Mouse (Mus musculus): ENCODE results near the gene Vmn1r55. TPM values are rescaled to one million over a fixed set of nuclear protein-coding genes. Genes with fewer than 3 reads are reported as not detected.
A peak's percentile ranks its signal among the peaks of the same experiment; 100 is the strongest.
"Not testable (repeated sequence)": the region's sequence is repeated elsewhere in the genome, so short reads cannot be mapped to it uniquely, and the experiment has no call there.

Gene Vmn1r55
- polyA plus RNA-seq (2012; rRNA removed): not detected in 2 replicates

- not testable (repeated sequence) for DNase-seq (ENCODE audit: low spot score)
Measured at GRCm38 (mm10) chr7:5149570-5149969, at the start of gene Vmn1r55. Vmn1r55 (minus strand) TSS chr7:5149670.

GRCm38 (mm10) chr7:5196647-5197046, 47.2 kb upstream of the Vmn1r55 start, which contains the start of gene Vmn1r56:
Vmn1r56 (minus strand) TSS chr7:5196747.
- not testable (repeated sequence) for DNase-seq (ENCODE audit: low spot score)

GRCm38 (mm10) chr7:5125549-5126406, 23.7 kb downstream of the Vmn1r55 start, which contains the start of gene Rasl2-9:
Rasl2-9 (minus strand) TSS chr7:5125950.
- DNase-seq (ENCODE audit: low spot score): peak; percentile 46

- DNase-seq (ENCODE audit: low spot score): no peak
Measured at GRCm38 (mm10) chr7:5125078-5125477, 24.4 kb downstream of the Vmn1r55 start.

- DNase-seq (ENCODE audit: low spot score): no peak
Measured at GRCm38 (mm10) chr7:5116850-5117249, 32.6 kb downstream of the Vmn1r55 start, which contains the start of gene Rfpl4. Rfpl4 (minus strand) TSS chr7:5116950.

- no peak for DNase-seq (ENCODE audit: low spot score)
Measured at GRCm38 (mm10) chr7:5112701-5113100, 36.8 kb downstream of the Vmn1r55 start.

GRCm38 (mm10) chr7:5109301-5109700, 40.2 kb downstream of the Vmn1r55 start:
- DNase-seq (ENCODE audit: low spot score): no peak

GRCm38 (mm10) chr7:5108272-5108671, 41.2 kb downstream of the Vmn1r55 start:
- no peak for DNase-seq (ENCODE audit: low spot score)

- no peak for DNase-seq (ENCODE audit: low spot score)
Measured at GRCm38 (mm10) chr7:5102564-5102963, 46.9 kb downstream of the Vmn1r55 start.

- no peak for DNase-seq (ENCODE audit: low spot score)
Measured at GRCm38 (mm10) chr7:5101066-5101663, 48.3 kb downstream of the Vmn1r55 start.

GRCm38 (mm10) chr7:5099796-5100195, 49.7 kb downstream of the Vmn1r55 start:
- no peak for DNase-seq (ENCODE audit: low spot score)

- no peak for DNase-seq (ENCODE audit: low spot score)
Measured at GRCm38 (mm10) chr7:5098769-5099168, 50.7 kb downstream of the Vmn1r55 start.

GRCm38 (mm10) chr7:5092831-5093510, 56.5 kb downstream of the Vmn1r55 start:
- DNase-seq (ENCODE audit: low spot score): no peak

- DNase-seq (ENCODE audit: low spot score): no peak
Measured at GRCm38 (mm10) chr7:5092381-5092780, 57.1 kb downstream of the Vmn1r55 start.

- DNase-seq (ENCODE audit: low spot score): no peak
Measured at GRCm38 (mm10) chr7:5091008-5091728, 58.3 kb downstream of the Vmn1r55 start.

GRCm38 (mm10) chr7:5089853-5090252, 59.6 kb downstream of the Vmn1r55 start:
- no peak for DNase-seq (ENCODE audit: low spot score)

- DNase-seq (ENCODE audit: low spot score): no peak
Measured at GRCm38 (mm10) chr7:5087886-5088285, 61.6 kb downstream of the Vmn1r55 start.

GRCm38 (mm10) chr7:5086921-5087440, 62.5 kb downstream of the Vmn1r55 start:
- DNase-seq (ENCODE audit: low spot score): no peak

GRCm38 (mm10) chr7:5085512-5085911, 64.0 kb downstream of the Vmn1r55 start:
- DNase-seq (ENCODE audit: low spot score): no peak

GRCm38 (mm10) chr7:5083325-5084105, 66.0 kb downstream of the Vmn1r55 start:
- DNase-seq (ENCODE audit: low spot score): no peak

- no peak for DNase-seq (ENCODE audit: low spot score)
Measured at GRCm38 (mm10) chr7:5081939-5082338, 67.5 kb downstream of the Vmn1r55 start.

Measured in urinary bladder, adult 2 months (tissue).